ENCODE assay signal across 22 mouse cellular contexts in genomic region chr4:125989061-125989460, GRCm38 (mm10). TPM values are rescaled to one million over a fixed set of nuclear protein-coding genes. Genes with fewer than 3 reads are reported as not detected.
DNase-seq lines count a peak whose midpoint lies in the region; ATAC-seq and TF ChIP-seq lines count a peak whose summit lies in the region.
"Had no signal": no experiment of that assay in that cellular context is flagged by ENCODE, and none has a peak within 500 bp of the region (broad histone marks: within the 10 kb centered on the region; RNA-seq: fewer than 3 reads in every experiment).

No protein-coding gene starts in this region.

- TF ChIP-seq CTCF in forebrain, postnatal 0 days (IDR thresholded peaks at IDR 0.05; ENCODE audit: low read depth) = no peak
- TF ChIP-seq CTCF in hindbrain, postnatal 0 days (IDR thresholded peaks at IDR 0.05; ENCODE audit: low read depth) = no peak

- no peak overlapping the region for H3K4me2 ChIP-seq in forebrain, embryonic 13.5 days
- no peak overlapping the region for H3K4me2 ChIP-seq in forebrain, postnatal 0 days (ENCODE audit: low read depth)
- H3K4me2 ChIP-seq in hindbrain, postnatal 0 days (ENCODE audit: low read depth, low read length) = no peak overlapping the region
- H3K4me2 ChIP-seq: embryonic facial prominence, embryonic 15.5 days; heart, embryonic 13.5 days; intestine, embryonic 15.5 days had no signal

- H3K27me3 ChIP-seq in forebrain, embryonic 13.5 days = peaks cover 15% of the 10 kb centered on the region; the same call in 1 of the 2 replicates
- peaks cover 4% of the 10 kb centered on the region; the same call in 1 of the 2 replicates for H3K27me3 ChIP-seq in forebrain, postnatal 0 days (ENCODE audit: insufficient read depth, low read length)
- no peaks in the 10 kb centered on the region for H3K27me3 ChIP-seq in hindbrain, postnatal 0 days (ENCODE audit: insufficient read depth, low read length)
- H3K27me3 ChIP-seq in hindbrain, embryonic 10.5 days (ENCODE audit: insufficient read depth, poor library complexity, severe bottlenecking) = peaks cover 17% of the 10 kb centered on the region; the same call in 1 of the 2 replicates
- H3K27me3 ChIP-seq: embryonic facial prominence, embryonic 15.5 days; intestine, embryonic 15.5 days had no signal

- H3K4me1 ChIP-seq in forebrain, embryonic 13.5 days = peaks cover 21% of the 10 kb centered on the region
- H3K4me1 ChIP-seq in forebrain, postnatal 0 days (ENCODE audit: insufficient read depth) = no peaks in the 10 kb centered on the region
- no peaks in the 10 kb centered on the region for H3K4me1 ChIP-seq in hindbrain, postnatal 0 days (ENCODE audit: insufficient read depth, low read length)
- peaks cover 8% of the 10 kb centered on the region for H3K4me1 ChIP-seq in hindbrain, embryonic 10.5 days (replicated peaks)
- H3K4me1 ChIP-seq: embryonic facial prominence, embryonic 15.5 days; heart, embryonic 13.5 days; intestine, embryonic 15.5 days had no signal

- ATAC-seq in forebrain, embryonic 13.5 days = no peak
- ATAC-seq in forebrain, postnatal 0 days = no peak
- ATAC-seq in hindbrain, postnatal 0 days = no peak
- ATAC-seq in activated CD4-positive, CD25-positive, alpha-beta regulatory T cell, adult 4 months = no peak
- ATAC-seq: intestine, embryonic 15.5 days had no signal

- no peak for DNase-seq in forebrain, postnatal 0 days
- peak; percentile 38 for DNase-seq in hindbrain, postnatal 0 days (ENCODE audit: low spot score)
- DNase-seq in hindbrain, embryonic 10.5 days (ENCODE audit: low spot score) = no peak
- peak; percentile 29 for DNase-seq in MN1 (ENCODE audit: low spot score)
- peak; percentile 65 for DNase-seq in retina, embryonic 14.5 days (ENCODE audit: low spot score)
- DNase-seq: adrenal gland, adult 8-10 months; adrenal gland, postnatal 36 days; cerebellum, adult 11 months; cerebellum, adult 8-10 months; cerebellum, postnatal 14 days; embryo, embryonic 11 days; gastrocnemius, postnatal 36 days; heart, adult 11 months; heart, postnatal 36 days; kidney, adult 18-20 months had no signal

- no peaks in the 10 kb centered on the region for H3K9me3 ChIP-seq in forebrain, embryonic 13.5 days (replicated peaks)
- no peaks in the 10 kb centered on the region for H3K9me3 ChIP-seq in forebrain, postnatal 0 days (ENCODE audit: low read length)
- H3K9me3 ChIP-seq in hindbrain, postnatal 0 days (ENCODE audit: low read length) = no peaks in the 10 kb centered on the region
- H3K9me3 ChIP-seq in hindbrain, embryonic 10.5 days = no peaks in the 10 kb centered on the region
- H3K9me3 ChIP-seq: embryonic facial prominence, embryonic 15.5 days; heart, embryonic 13.5 days; intestine, embryonic 15.5 days had no signal

- WGBS in forebrain, embryonic 13.5 days = 30% methylated on average over 11 of the region's 11 CpGs
- WGBS in forebrain, postnatal 0 days = 25% methylated on average over 11 of the region's 11 CpGs
- 43% methylated on average over 11 of the region's 11 CpGs for WGBS in hindbrain, postnatal 0 days
- WGBS in hindbrain, embryonic 10.5 days = 73% methylated on average over 11 of the region's 11 CpGs

- peak overlapping the region; percentile 12; the same call in 1 of the 2 replicates for H3K9ac ChIP-seq in forebrain, embryonic 13.5 days
- no peak overlapping the region for H3K9ac ChIP-seq in forebrain, postnatal 0 days
- no peak overlapping the region for H3K9ac ChIP-seq in hindbrain, postnatal 0 days (replicated peaks; ENCODE audit: low read length)
- H3K9ac ChIP-seq: embryonic facial prominence, embryonic 15.5 days; heart, embryonic 13.5 days; intestine, embryonic 15.5 days had no signal

- no peak overlapping the region for H3K4me3 ChIP-seq in forebrain, embryonic 13.5 days
- H3K4me3 ChIP-seq in forebrain, postnatal 0 days (ENCODE audit: low read depth, low read length) = no peak overlapping the region
- H3K4me3 ChIP-seq in hindbrain, postnatal 0 days (ENCODE audit: low read length) = no peak overlapping the region
- H3K4me3 ChIP-seq in hindbrain, embryonic 10.5 days = no peak overlapping the region
- H3K4me3 ChIP-seq: embryonic facial prominence, embryonic 15.5 days; erythroblast, embryonic 14.5 days; heart, embryonic 13.5 days; intestine, embryonic 15.5 days had no signal

- H3K27ac ChIP-seq in forebrain, embryonic 13.5 days = peak overlapping the region; percentile 25
- no peak overlapping the region for H3K27ac ChIP-seq in forebrain, postnatal 0 days (ENCODE audit: low read depth, low read length)
- no peak overlapping the region for H3K27ac ChIP-seq in hindbrain, postnatal 0 days
- H3K27ac ChIP-seq in hindbrain, embryonic 10.5 days = no peak overlapping the region
- H3K27ac ChIP-seq: embryonic facial prominence, embryonic 15.5 days; heart, embryonic 13.5 days; intestine, embryonic 15.5 days had no signal

- H3K36me3 ChIP-seq in forebrain, embryonic 13.5 days (ENCODE audit: poor library complexity, severe bottlenecking) = no peaks in the 10 kb centered on the region
- no peaks in the 10 kb centered on the region for H3K36me3 ChIP-seq in forebrain, postnatal 0 days (ENCODE audit: insufficient read depth)
- H3K36me3 ChIP-seq in hindbrain, postnatal 0 days (ENCODE audit: insufficient read depth, low read length) = no peaks in the 10 kb centered on the region
- no peaks in the 10 kb centered on the region for H3K36me3 ChIP-seq in hindbrain, embryonic 10.5 days
- H3K36me3 ChIP-seq: embryonic facial prominence, embryonic 15.5 days; heart, embryonic 13.5 days; intestine, embryonic 15.5 days had no signal

RNA-seq across cellular contexts. Expression of gene Csf3r, which starts 35.3 kb away (rescaled TPM):
- polyA plus RNA-seq in forebrain, embryonic 13.5 days (2015; fragmentation: Nextera tagmentation; extraction: Ambion mirVana) = 0.10 and 0.21 TPM in 2 replicates
- 0.43 and 1.3 TPM in 2 replicates for total RNA-seq in forebrain, postnatal 0 days (2014; rRNA removed)
- 0.38 and 0.77 TPM in 2 replicates for polyA plus RNA-seq in forebrain, postnatal 0 days (2015; fragmentation: Nextera tagmentation; extraction: Ambion mirVana)
- total RNA-seq in hindbrain, postnatal 0 days (2014; rRNA removed) = 0.93 and 1.7 TPM in 2 replicates
- 0.91 and 0.95 TPM in 2 replicates for polyA plus RNA-seq in hindbrain, postnatal 0 days (2015; fragmentation: Nextera tagmentation; extraction: Ambion mirVana)
- polyA plus RNA-seq in hindbrain, embryonic 10.5 days (2016; fragmentation: Nextera tagmentation; extraction: Ambion mirVana) = 0.70 and 1.1 TPM in 2 replicates
- under 1 TPM; 0.24 to 0.38 TPM for polyA plus RNA-seq in activated CD4-positive, CD25-positive, alpha-beta regulatory T cell, adult 4 months (2017; shearing (Covaris generic))
- total RNA-seq: CH12.LX had no signal

RNA-seq across cellular contexts. Expression of gene Mrps15, which starts 57.7 kb away (rescaled TPM):
- 122 and 125 TPM in 2 replicates for polyA plus RNA-seq in forebrain, embryonic 13.5 days (2015; fragmentation: Nextera tagmentation; extraction: Ambion mirVana)
- 52.1 and 58.2 TPM in 2 replicates for total RNA-seq in forebrain, postnatal 0 days (2014; rRNA removed)
- polyA plus RNA-seq in forebrain, postnatal 0 days (2015; fragmentation: Nextera tagmentation; extraction: Ambion mirVana) = 116 and 120 TPM in 2 replicates
- total RNA-seq in hindbrain, postnatal 0 days (2014; rRNA removed) = 33.9 and 45.1 TPM in 2 replicates
- 130 and 142 TPM in 2 replicates for polyA plus RNA-seq in hindbrain, postnatal 0 days (2015; fragmentation: Nextera tagmentation; extraction: Ambion mirVana)
- polyA plus RNA-seq in hindbrain, embryonic 10.5 days (2016; fragmentation: Nextera tagmentation; extraction: Ambion mirVana) = 139 and 147 TPM in 2 replicates
- 10 to 100 TPM; 63.7 to 77.4 TPM for polyA plus RNA-seq in activated CD4-positive, CD25-positive, alpha-beta regulatory T cell, adult 4 months (2017; shearing (Covaris generic))

Comparison
In these comparisons a context has a peak if more than half of its experiments do, and no peak if none do; other contexts are left out.
1. DNase-seq: peak in hindbrain, postnatal 0 days (single experiment), MN1 (single experiment) and retina, embryonic 14.5 days (single experiment); none in forebrain, postnatal 0 days (single experiment) and hindbrain, embryonic 10.5 days (single experiment).